Mouse (Mus musculus): ENCODE measurements around the gene Tshz2. TPM values are rescaled to one million over a fixed set of nuclear protein-coding genes. Genes with fewer than 3 reads are reported as not detected.

Tshz2 gene
- polyA plus RNA-seq, 1 experiment from 2014 or later, result 5.3 TPM

DNA sequence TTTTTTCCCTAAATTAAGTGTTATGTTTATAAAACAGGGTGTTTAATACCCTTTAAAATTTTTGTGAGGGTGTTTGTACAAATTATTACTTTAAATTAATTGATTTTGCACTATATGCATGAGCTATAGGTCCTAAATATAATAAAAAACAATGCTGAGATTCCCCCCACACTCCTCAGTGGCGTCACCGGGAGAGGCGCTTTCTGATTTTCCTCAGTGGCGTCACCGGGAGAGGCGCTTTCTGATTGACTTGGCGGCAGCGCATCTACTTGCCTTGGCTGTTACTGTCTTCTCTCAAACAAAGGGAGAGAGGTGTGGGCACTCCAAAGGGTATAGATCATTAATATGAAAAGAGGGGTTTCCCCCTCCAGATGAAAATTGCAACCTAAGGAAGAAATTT is 179.2 kb downstream of the Tshz2 start:
- Histone ChIP-seq H3K4me2 (no peak overlapping the region), H3K36me3 (ENCODE audit: control insufficient read depth, insufficient read depth, low read length) (no peaks in the 10 kb centered on the region), H3K9ac (ENCODE audit: low read depth, low read length) (no peak overlapping the region), H3K4me3 (ENCODE audit: low read depth, low read length) (no peak overlapping the region), H3K27me3 (ENCODE audit: control insufficient read depth, insufficient read depth, low read length) (no peaks in the 10 kb centered on the region), H3K4me1 (ENCODE audit: control insufficient read depth, insufficient read depth, low read length) (no peaks in the 10 kb centered on the region), H3K27ac (ENCODE audit: low read depth, low read length) (no peak overlapping the region), H3K9me3 (replicated peaks; ENCODE audit: control insufficient read depth, low read length) (no peaks in the 10 kb centered on the region)
- 89% methylated on average over 8 of the region's 8 CpGs for WGBS (ENCODE audit: insufficient replicate concordance)
- ATAC-seq (replicated peaks; ENCODE audit: insufficient number of reproducible peaks, low FRiP score, low TSS enrichment), result no peak

DNA sequence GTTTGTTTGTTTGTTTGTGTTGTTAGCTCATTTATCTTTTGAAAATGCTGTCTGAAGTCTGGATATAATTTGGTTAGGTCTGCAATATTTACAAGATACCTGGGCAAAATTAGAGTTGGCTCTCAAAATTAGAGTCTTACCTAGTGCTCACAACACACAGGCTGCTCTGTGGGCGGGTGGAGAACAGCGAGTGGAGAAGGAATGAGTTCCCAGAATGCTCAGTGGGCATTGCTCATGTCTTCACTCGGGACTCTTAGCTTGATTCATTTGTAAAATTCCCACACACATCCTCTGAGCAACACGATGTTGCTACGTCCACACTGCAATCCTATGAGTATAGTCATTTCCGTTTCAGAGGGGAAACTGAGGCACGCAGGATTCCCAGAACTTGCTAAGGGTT is 180.1 kb downstream of the Tshz2 start:
- WGBS (ENCODE audit: insufficient replicate concordance), result 78% methylated on average over 7 of the region's 7 CpGs

DNA sequence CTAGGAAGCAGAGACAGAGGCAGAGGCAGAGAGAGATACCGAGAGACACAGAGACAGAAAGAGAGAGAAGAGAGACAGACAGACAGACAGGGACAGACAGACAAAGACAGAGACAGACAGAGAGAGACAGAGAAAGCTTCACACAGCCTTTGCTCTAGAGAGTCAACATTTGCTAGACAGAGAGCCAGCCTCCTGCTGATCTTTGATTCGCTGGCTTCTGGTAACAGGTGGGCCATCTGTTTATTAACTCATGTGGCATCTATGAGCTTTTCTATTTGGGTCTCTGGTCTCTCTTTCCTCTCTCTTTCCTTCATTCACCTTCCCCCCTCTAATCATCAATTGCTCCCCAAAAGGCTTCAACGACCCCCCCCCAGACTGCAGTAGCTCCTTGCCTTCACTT is 181.5 kb downstream of the Tshz2 start:
- no peaks in the 10 kb centered on the region for H3K27me3 ChIP-seq (ENCODE audit: control insufficient read depth, insufficient read depth, low read length)
- 78% methylated on average over 3 of the region's 3 CpGs for WGBS (ENCODE audit: insufficient replicate concordance)
- H3K9ac ChIP-seq (ENCODE audit: low read depth, low read length), result no peak overlapping the region
- H3K27ac ChIP-seq (ENCODE audit: low read depth, low read length), result no peak overlapping the region
- H3K4me3 ChIP-seq (ENCODE audit: low read depth, low read length), result no peak overlapping the region
- no peak for ATAC-seq (replicated peaks; ENCODE audit: insufficient number of reproducible peaks, low FRiP score, low TSS enrichment)
- H3K9me3 ChIP-seq (replicated peaks; ENCODE audit: control insufficient read depth, low read length), result no peaks in the 10 kb centered on the region
- H3K4me1 ChIP-seq (ENCODE audit: control insufficient read depth, insufficient read depth, low read length), result no peaks in the 10 kb centered on the region
- H3K4me2 ChIP-seq, result no peak overlapping the region
- H3K36me3 ChIP-seq (ENCODE audit: control insufficient read depth, insufficient read depth, low read length), result no peaks in the 10 kb centered on the region

More for the DNA sequence above, 180.1 kb downstream of the Tshz2 start:
- Histone ChIP-seq H3K36me3 (ENCODE audit: control insufficient read depth, insufficient read depth, low read length) (no peaks in the 10 kb centered on the region), H3K9ac (ENCODE audit: low read depth, low read length) (no peak overlapping the region), H3K4me1 (ENCODE audit: control insufficient read depth, insufficient read depth, low read length) (no peaks in the 10 kb centered on the region), H3K9me3 (replicated peaks; ENCODE audit: control insufficient read depth, low read length) (no peaks in the 10 kb centered on the region), H3K4me2 (no peak overlapping the region), H3K27me3 (ENCODE audit: control insufficient read depth, insufficient read depth, low read length) (no peaks in the 10 kb centered on the region), H3K4me3 (ENCODE audit: low read depth, low read length) (no peak overlapping the region), H3K27ac (ENCODE audit: low read depth, low read length) (no peak overlapping the region)
- ATAC-seq (replicated peaks; ENCODE audit: insufficient number of reproducible peaks, low FRiP score, low TSS enrichment), result no peak

DNA sequence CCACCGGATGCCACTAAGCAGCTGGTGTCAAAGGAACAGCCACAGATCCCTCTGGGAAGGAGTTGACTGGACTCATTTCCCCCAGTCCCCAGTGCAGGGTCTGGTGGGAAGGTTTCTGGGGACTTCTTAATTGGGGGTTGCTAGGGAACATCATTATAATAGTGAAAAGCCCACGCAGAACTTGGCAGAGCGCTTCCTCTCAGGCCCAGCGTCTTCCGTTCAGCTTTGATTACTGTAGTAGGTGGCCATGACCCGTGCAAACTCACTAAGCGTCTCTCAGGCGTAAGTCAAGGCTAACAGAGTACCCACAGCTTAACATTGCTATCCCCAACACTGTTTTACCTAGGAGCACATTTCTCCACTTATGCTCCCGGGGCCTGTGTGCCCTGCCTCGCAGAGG is 181.9 kb downstream of the Tshz2 start:
- H3K27ac ChIP-seq (ENCODE audit: low read depth, low read length), result no peak overlapping the region
- no peak for ATAC-seq (replicated peaks; ENCODE audit: insufficient number of reproducible peaks, low FRiP score, low TSS enrichment)
- WGBS (ENCODE audit: insufficient replicate concordance), result 89% methylated on average over 10 of the region's 10 CpGs

DNA sequence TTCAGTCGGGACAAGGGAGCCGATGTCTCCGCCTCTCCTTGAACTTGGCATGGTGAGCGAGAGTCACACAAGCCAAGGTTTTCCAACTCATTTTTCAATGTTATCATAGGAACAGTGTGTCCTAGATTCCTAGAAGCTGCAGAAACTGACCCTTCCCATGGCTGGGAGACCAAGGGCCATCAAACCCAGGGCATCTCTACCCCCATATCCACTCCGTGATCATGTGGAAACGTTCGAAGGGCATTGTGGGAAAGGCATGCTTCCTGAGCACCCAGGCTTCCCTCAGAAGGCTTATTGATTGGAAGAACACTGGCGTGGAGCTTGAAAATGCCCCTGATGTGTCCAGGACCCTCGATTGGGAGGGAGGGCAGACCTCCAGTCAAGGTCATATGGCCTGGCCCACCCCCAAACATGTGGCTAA is 188.2 kb downstream of the Tshz2 start:
- ATAC-seq (replicated peaks; ENCODE audit: insufficient number of reproducible peaks, low FRiP score, low TSS enrichment), result no peak

More for the DNA sequence above, 181.9 kb downstream of the Tshz2 start:
- Histone ChIP-seq H3K36me3 (ENCODE audit: control insufficient read depth, insufficient read depth, low read length) (no peaks in the 10 kb centered on the region), H3K27me3 (ENCODE audit: control insufficient read depth, insufficient read depth, low read length) (no peaks in the 10 kb centered on the region), H3K4me2 (no peak overlapping the region), H3K9ac (ENCODE audit: low read depth, low read length) (no peak overlapping the region), H3K4me3 (ENCODE audit: low read depth, low read length) (no peak overlapping the region), H3K9me3 (replicated peaks; ENCODE audit: control insufficient read depth, low read length) (no peaks in the 10 kb centered on the region), H3K4me1 (ENCODE audit: control insufficient read depth, insufficient read depth, low read length) (no peaks in the 10 kb centered on the region)

DNA sequence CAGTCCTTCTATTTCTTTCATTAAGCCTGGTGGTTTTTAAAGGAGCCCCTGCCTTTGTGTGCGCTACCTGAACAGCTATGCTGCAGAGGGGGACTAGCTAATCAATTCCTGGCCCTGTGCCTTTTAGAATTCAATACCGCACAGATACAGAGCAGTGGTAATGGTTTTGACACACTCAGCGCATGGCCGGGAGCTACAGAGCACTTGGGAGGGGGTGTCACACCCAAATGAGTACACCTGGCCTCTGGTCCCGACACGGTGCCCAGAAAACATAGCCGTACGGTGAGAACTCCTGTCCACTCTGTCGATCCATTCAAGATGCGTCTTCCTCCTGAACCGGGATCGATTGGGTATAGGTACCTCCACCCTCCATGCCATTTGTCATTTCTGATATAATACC is 193.1 kb downstream of the Tshz2 start:
- Histone ChIP-seq H3K9ac (ENCODE audit: low read depth, low read length) (no peak overlapping the region), H3K4me1 (ENCODE audit: control insufficient read depth, insufficient read depth, low read length) (no peaks in the 10 kb centered on the region), H3K27me3 (ENCODE audit: control insufficient read depth, insufficient read depth, low read length) (no peaks in the 10 kb centered on the region), H3K4me2 (no peak overlapping the region), H3K4me3 (ENCODE audit: low read depth, low read length) (no peak overlapping the region), H3K27ac (ENCODE audit: low read depth, low read length) (no peak overlapping the region), H3K36me3 (ENCODE audit: control insufficient read depth, insufficient read depth, low read length) (no peaks in the 10 kb centered on the region; the same call in 1 of the 2 replicates), H3K9me3 (replicated peaks; ENCODE audit: control insufficient read depth, low read length) (0 out of 2 replicates have a peak, but pooled peaks cover 2% of the 10 kb centered on the region)
- no peak for ATAC-seq (replicated peaks; ENCODE audit: insufficient number of reproducible peaks, low FRiP score, low TSS enrichment)
- WGBS (ENCODE audit: insufficient replicate concordance), result 82% methylated on average over 12 of the region's 12 CpGs

More for the DNA sequence above, 188.2 kb downstream of the Tshz2 start:
- H3K9me3 ChIP-seq (replicated peaks; ENCODE audit: control insufficient read depth, low read length), result no peaks in the 10 kb centered on the region
- WGBS (ENCODE audit: insufficient replicate concordance), result 86% methylated on average over 9 of the region's 9 CpGs
- no peaks in the 10 kb centered on the region; the same call in 1 of the 2 replicates for H3K36me3 ChIP-seq (ENCODE audit: control insufficient read depth, insufficient read depth, low read length)
- no peak overlapping the region for H3K9ac ChIP-seq (ENCODE audit: low read depth, low read length)
- H3K4me2 ChIP-seq, result no peak overlapping the region
- no peaks in the 10 kb centered on the region for H3K4me1 ChIP-seq (ENCODE audit: control insufficient read depth, insufficient read depth, low read length)
- H3K27me3 ChIP-seq (ENCODE audit: control insufficient read depth, insufficient read depth, low read length), result no peaks in the 10 kb centered on the region
- no peak overlapping the region for H3K4me3 ChIP-seq (ENCODE audit: low read depth, low read length)
- no peak overlapping the region for H3K27ac ChIP-seq (ENCODE audit: low read depth, low read length)

DNA sequence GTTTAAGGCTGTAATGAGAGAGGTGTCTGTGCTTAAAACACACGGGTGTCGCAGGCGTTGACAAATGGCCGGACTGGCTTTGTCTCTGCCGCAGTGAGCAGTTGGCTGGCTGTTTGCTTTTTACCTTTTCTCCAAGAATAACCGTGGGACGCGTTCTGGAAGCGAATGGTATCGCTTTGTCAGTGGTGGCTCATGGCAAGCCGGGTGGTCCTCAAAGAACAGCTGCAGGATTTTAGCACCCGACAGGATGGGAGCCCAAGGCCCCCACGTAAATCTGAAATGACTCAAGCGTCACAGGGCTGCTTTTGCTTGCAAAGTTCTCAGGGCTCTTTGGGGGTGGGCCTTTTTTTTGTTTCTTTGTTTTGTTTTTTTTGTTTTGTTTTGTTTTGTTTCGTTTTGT is 193.5 kb downstream of the Tshz2 start:
- Histone ChIP-seq H3K9me3 (replicated peaks; ENCODE audit: control insufficient read depth, low read length) (0 out of 2 replicates have a peak, but pooled peaks cover 2% of the 10 kb centered on the region), H3K27ac (ENCODE audit: low read depth, low read length) (no peak overlapping the region), H3K4me2 (no peak overlapping the region), H3K4me3 (ENCODE audit: low read depth, low read length) (no peak overlapping the region), H3K4me1 (ENCODE audit: control insufficient read depth, insufficient read depth, low read length) (no peaks in the 10 kb centered on the region), H3K9ac (ENCODE audit: low read depth, low read length) (no peak overlapping the region), H3K36me3 (ENCODE audit: control insufficient read depth, insufficient read depth, low read length) (no peaks in the 10 kb centered on the region; the same call in 1 of the 2 replicates), H3K27me3 (ENCODE audit: control insufficient read depth, insufficient read depth, low read length) (no peaks in the 10 kb centered on the region)
- no peak for ATAC-seq (replicated peaks; ENCODE audit: insufficient number of reproducible peaks, low FRiP score, low TSS enrichment)
- WGBS (ENCODE audit: insufficient replicate concordance), result 48% methylated on average over 15 of the region's 15 CpGs

DNA sequence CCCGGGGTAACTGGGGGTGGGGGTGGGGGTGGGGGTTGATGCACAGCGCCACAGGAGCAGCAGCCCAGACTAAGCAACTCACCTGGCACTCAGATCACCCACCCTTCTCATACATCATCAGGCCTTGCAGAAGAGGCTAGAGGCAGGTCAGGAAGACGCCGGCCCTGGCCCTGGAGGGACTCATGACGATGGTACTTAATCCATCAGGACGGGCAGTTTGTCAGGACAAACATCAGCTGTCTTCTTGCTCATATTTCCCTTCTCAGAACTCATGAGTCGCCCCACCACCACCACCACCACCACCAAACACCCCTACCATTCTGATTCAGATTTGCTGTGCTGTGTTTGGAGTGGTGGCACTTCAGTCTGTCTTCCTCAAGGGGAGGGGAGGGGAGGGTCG is 194.0 kb downstream of the Tshz2 start:
- Histone ChIP-seq H3K4me2 (no peak overlapping the region), H3K36me3 (ENCODE audit: control insufficient read depth, insufficient read depth, low read length) (no peaks in the 10 kb centered on the region; the same call in 1 of the 2 replicates), H3K9me3 (replicated peaks; ENCODE audit: control insufficient read depth, low read length) (0 out of 2 replicates have a peak, but pooled peaks cover 2% of the 10 kb centered on the region), H3K4me1 (ENCODE audit: control insufficient read depth, insufficient read depth, low read length) (no peaks in the 10 kb centered on the region), H3K9ac (ENCODE audit: low read depth, low read length) (no peak overlapping the region), H3K27me3 (ENCODE audit: control insufficient read depth, insufficient read depth, low read length) (no peaks in the 10 kb centered on the region), H3K27ac (ENCODE audit: low read depth, low read length) (no peak overlapping the region), H3K4me3 (ENCODE audit: low read depth, low read length) (no peak overlapping the region)
- no peak for ATAC-seq (replicated peaks; ENCODE audit: insufficient number of reproducible peaks, low FRiP score, low TSS enrichment)
- WGBS (ENCODE audit: insufficient replicate concordance), result 54% methylated on average over 8 of the region's 8 CpGs

DNA sequence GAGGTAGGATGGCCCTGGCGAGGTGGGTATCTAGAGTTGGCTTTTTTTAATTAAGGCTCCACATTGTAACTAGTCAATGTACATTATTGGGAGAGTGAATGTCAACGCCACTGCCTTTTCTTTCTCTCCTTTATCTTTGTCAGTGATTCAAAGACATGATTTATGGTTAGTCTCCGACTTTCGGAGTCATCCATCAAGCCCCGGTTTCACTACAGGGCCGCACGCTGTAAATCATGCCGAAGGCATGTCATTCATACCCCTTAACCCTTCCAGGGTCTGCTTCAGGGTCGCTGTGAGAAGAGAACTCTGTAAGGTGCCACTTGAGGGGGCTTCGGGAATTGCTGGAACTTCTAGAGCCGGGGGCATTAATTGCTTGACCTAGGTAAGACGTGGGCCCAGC is 199.4 kb downstream of the Tshz2 start:
- H3K4me2 ChIP-seq, result no peak overlapping the region
- H3K27ac ChIP-seq (ENCODE audit: low read depth, low read length), result no peak overlapping the region
- H3K36me3 ChIP-seq (ENCODE audit: control insufficient read depth, insufficient read depth, low read length), result no peaks in the 10 kb centered on the region
- 0 out of 2 replicates have a peak, but pooled peaks cover 2% of the 10 kb centered on the region for H3K9me3 ChIP-seq (replicated peaks; ENCODE audit: control insufficient read depth, low read length)
- peaks cover 6% of the 10 kb centered on the region; the same call in 1 of the 2 replicates for H3K4me1 ChIP-seq (ENCODE audit: control insufficient read depth, insufficient read depth, low read length)
- 71% methylated on average over 12 of the region's 12 CpGs for WGBS (ENCODE audit: insufficient replicate concordance)
- no peak overlapping the region for H3K4me3 ChIP-seq (ENCODE audit: low read depth, low read length)
- no peak for ATAC-seq (replicated peaks; ENCODE audit: insufficient number of reproducible peaks, low FRiP score, low TSS enrichment)
- no peak overlapping the region for H3K9ac ChIP-seq (ENCODE audit: low read depth, low read length)
- H3K27me3 ChIP-seq (ENCODE audit: control insufficient read depth, insufficient read depth, low read length), result no peaks in the 10 kb centered on the region

All from heart, embryonic 11.5 days (tissue).